Mouse (Mus musculus): Measurements from ENCODE around the gene Gm20918. TPM values are rescaled to one million over a fixed set of nuclear protein-coding genes. Genes with fewer than 3 reads are reported as not detected.
"Not testable (repeated sequence)": the region's sequence is repeated elsewhere in the genome, so short reads cannot be mapped to it uniquely, and the experiment has no call there.

Gene Gm20918
- not detected for total RNA-seq (2021)

DNA sequence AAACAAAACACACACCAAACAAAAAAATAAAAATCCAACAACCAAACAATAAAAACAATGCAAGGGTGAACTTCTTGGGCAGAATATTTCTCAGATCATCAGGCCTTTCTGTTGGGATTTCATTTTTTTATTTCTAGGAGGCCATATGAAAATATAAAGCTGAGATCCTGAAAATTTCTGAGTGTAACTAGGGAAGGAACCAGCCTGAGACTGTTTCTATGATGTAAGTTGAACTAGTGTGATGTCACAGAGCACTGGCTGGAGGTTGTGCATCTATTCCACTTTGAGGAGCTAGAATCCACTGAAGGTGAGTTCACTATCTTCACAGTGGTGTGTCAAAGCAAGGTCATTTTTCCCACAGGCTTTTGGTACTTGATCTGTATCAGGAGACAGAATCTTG lies at the start of gene Gm20918:
TSS of gene Gm20918 (plus strand) at position 301 of the 400 bp plus-strand sequence.
- DNase-seq; intact Hi-C loops (cut with DNase I): not testable (repeated sequence)

Other genes starting within 250 kb of the Gm20918 start
- not detected for gene Gm21820, start 205.5 kb downstream of the Gm20918 start, total RNA-seq (2021)